Mouse (Mus musculus) limb, embryonic 12.5 days (tissue): Measurements from ENCODE around the gene Krtap17-1. TPM values are rescaled to one million over a fixed set of nuclear protein-coding genes. Genes with fewer than 3 reads are reported as not detected.

Experiments used
- ATAC-seq: fragments of 200-750 bp; cut with Nextera tagmentation; 2 replicates; pipeline ENCODE4 v1.8.0; 2017; ENCODE audit warnings: low read depth, moderate TSS enrichment; ENCODE audit not compliant: insufficient number of reproducible peaks, insufficient read depth, low FRiP score, low TSS enrichment
- H3K27ac ChIP-seq: fragments of 300-500 bp; sonication (generic); 2 replicates; pipeline ENCODE4 v1.5.1; 2016; ENCODE audit warnings: mild to moderate bottlenecking, moderate library complexity
- H3K27me3 ChIP-seq: fragments of 300-500 bp; sonication (generic); 2 replicates; pipeline ENCODE4 v1.6.1; 2016; ENCODE audit warnings: mild to moderate bottlenecking, moderate library complexity
- H3K36me3 ChIP-seq: fragments of 300-500 bp; sonication (generic); 2 replicates; pipeline ENCODE4 v1.6.1; 2016; ENCODE audit warnings: mild to moderate bottlenecking, moderate library complexity
- H3K4me1 ChIP-seq: fragments of 300-500 bp; sonication (generic); replicated peaks from 2 replicates; pipeline ENCODE4 v1.6.1; 2016
- H3K4me2 ChIP-seq: fragments of 300-500 bp; sonication (generic); 2 replicates; pipeline ENCODE4 v1.6.1; 2016; ENCODE audit warnings: mild to moderate bottlenecking, moderate library complexity
- H3K4me3 ChIP-seq: fragments of 300-500 bp; sonication (generic); replicated peaks from 2 replicates; pipeline ENCODE4 v1.5.1; 2016; ENCODE audit warnings: mild to moderate bottlenecking
- H3K9ac ChIP-seq: fragments of 300-500 bp; sonication (generic); replicated peaks from 2 replicates; pipeline ENCODE4 v1.6.1; 2016; ENCODE audit warnings: mild to moderate bottlenecking, moderate library complexity
- H3K9me3 ChIP-seq: fragments of 300-500 bp; sonication (generic); 2 replicates; pipeline ENCODE4 v1.6.1; 2016; ENCODE audit warnings: mild to moderate bottlenecking, moderate library complexity
- WGBS: fragments of 180-500 bp; shearing (Covaris S2); methylation state at CpG from one replicate; pipeline ENCODE4 v1.1.7; 2016; 5-methylcytosine and 5-hydroxymethylcytosine counted together
- polyA plus RNA-seq: library from polyadenylated mRNA; unstranded; fragments of >200 nt; fragmentation: Nextera tagmentation; extraction: Ambion mirVana; gene quantifications from 2 replicates; pipeline ENCODE4 v1.2.1, GENCODE M21; 2016

The Krtap17-1 gene
- polyA plus RNA-seq, 1 experiment from 2014 or later = 1.4 TPM

GRCm38 (mm10) chr11:100004846-100005245 lies 11.1 kb upstream of the Krtap17-1 start:
- H3K27me3 ChIP-seq = no peaks in the 10 kb centered on the region
- 23% methylated on average over 6 of the region's 6 CpGs for WGBS
- H3K27ac ChIP-seq = no peak overlapping the region
- H3K4me2 ChIP-seq = no peak overlapping the region
- H3K4me3 ChIP-seq = no peak overlapping the region
- no peak for ATAC-seq
- H3K36me3 ChIP-seq = no peaks in the 10 kb centered on the region
- no peaks in the 10 kb centered on the region for H3K4me1 ChIP-seq
- H3K9me3 ChIP-seq = peaks cover 7% of the 10 kb centered on the region; the same call in 1 of the 2 replicates
- no peak overlapping the region for H3K9ac ChIP-seq

- Histone ChIP-seq H3K36me3 (no peaks in the 10 kb centered on the region), H3K4me3 (no peak overlapping the region), H3K27ac (no peak overlapping the region), H3K9me3 (peaks cover 7% of the 10 kb centered on the region; the same call in 1 of the 2 replicates), H3K27me3 (peaks cover 13% of the 10 kb centered on the region), H3K9ac (no peak overlapping the region), H3K4me1 (peaks cover 3% of the 10 kb centered on the region), H3K4me2 (no peak overlapping the region)
- 93% methylated on average over 7 of the region's 7 CpGs for WGBS
- ATAC-seq = no peak
Measured at GRCm38 (mm10) chr11:99999091-99999490, 5.3 kb upstream of the Krtap17-1 start.

GRCm38 (mm10) chr11:99994384-99994661 lies 529 bp upstream of the Krtap17-1 start:
- WGBS = 47% methylated on average over 4 of the region's 4 CpGs
- H3K4me3 ChIP-seq = no peak overlapping the region
- no peak for ATAC-seq
- H3K9me3 ChIP-seq = no peaks in the 10 kb centered on the region
- H3K36me3 ChIP-seq = no peaks in the 10 kb centered on the region
- no peak overlapping the region for H3K4me2 ChIP-seq
- no peak overlapping the region for H3K9ac ChIP-seq
- H3K27ac ChIP-seq = no peak overlapping the region
- H3K4me1 ChIP-seq = peaks cover 12% of the 10 kb centered on the region
- peaks cover 32% of the 10 kb centered on the region for H3K27me3 ChIP-seq

- WGBS = 79% methylated on average over 3 of the region's 3 CpGs
- Histone ChIP-seq H3K27me3 (peaks cover 32% of the 10 kb centered on the region), H3K36me3 (no peaks in the 10 kb centered on the region), H3K9me3 (no peaks in the 10 kb centered on the region), H3K4me3 (no peak overlapping the region), H3K9ac (no peak overlapping the region), H3K4me2 (no peak overlapping the region), H3K4me1 (peaks cover 12% of the 10 kb centered on the region), H3K27ac (no peak overlapping the region)
- no peak for ATAC-seq
Measured at GRCm38 (mm10) chr11:99990571-99990970, 3.2 kb downstream of the Krtap17-1 start.

- 89% methylated on average over 6 of the region's 6 CpGs for WGBS
- Histone ChIP-seq H3K9ac (no peak overlapping the region), H3K4me2 (no peak overlapping the region), H3K4me1 (peaks cover 12% of the 10 kb centered on the region), H3K27ac (no peak overlapping the region), H3K27me3 (peaks cover 27% of the 10 kb centered on the region), H3K36me3 (no peaks in the 10 kb centered on the region), H3K9me3 (no peaks in the 10 kb centered on the region), H3K4me3 (no peak overlapping the region)
- no peak for ATAC-seq
Measured at GRCm38 (mm10) chr11:99989881-99990405, 3.9 kb downstream of the Krtap17-1 start.

GRCm38 (mm10) chr11:99988530-99988929 lies 5.3 kb downstream of the Krtap17-1 start:
- ATAC-seq = no peak
- H3K27me3 ChIP-seq = peaks cover 18% of the 10 kb centered on the region
- no peak overlapping the region for H3K27ac ChIP-seq
- no peaks in the 10 kb centered on the region for H3K36me3 ChIP-seq
- H3K9me3 ChIP-seq = no peaks in the 10 kb centered on the region
- H3K9ac ChIP-seq = no peak overlapping the region
- 91% methylated on average over 3 of the region's 3 CpGs for WGBS
- H3K4me3 ChIP-seq = no peak overlapping the region
- H3K4me2 ChIP-seq = no peak overlapping the region
- peaks cover 4% of the 10 kb centered on the region for H3K4me1 ChIP-seq

- WGBS = 75% methylated on average over 8 of the region's 8 CpGs
- no peak within 1 kb of the TSS for H3K9ac ChIP-seq
- H3K36me3 ChIP-seq = no peaks in the 10 kb centered on the region
- H3K27ac ChIP-seq = no peak within 1 kb of the TSS
- peaks cover 5% of the 10 kb centered on the region; the same call in 1 of the 2 replicates for H3K27me3 ChIP-seq
- H3K4me3 ChIP-seq = no peak within 1 kb of the TSS
- no peaks in the 10 kb centered on the region for H3K4me1 ChIP-seq
- H3K4me2 ChIP-seq = no peak within 1 kb of the TSS
- no peaks in the 10 kb centered on the region for H3K9me3 ChIP-seq
- no peak for ATAC-seq
Measured at GRCm38 (mm10) chr11:99986180-99986647, 7.6 kb downstream of the Krtap17-1 start, which contains the start of gene Krtap16-1. Gene Krtap16-1, minus strand, starts transcription at chr11:99986597.

- Histone ChIP-seq H3K36me3 (no peaks in the 10 kb centered on the region), H3K4me2 (no peak overlapping the region), H3K4me3 (no peak overlapping the region), H3K9me3 (no peaks in the 10 kb centered on the region), H3K27ac (no peak overlapping the region), H3K27me3 (peaks cover 5% of the 10 kb centered on the region; the same call in 1 of the 2 replicates), H3K9ac (no peak overlapping the region), H3K4me1 (no peaks in the 10 kb centered on the region)
- no peak for ATAC-seq
- 81% methylated on average over 20 of the region's 20 CpGs for WGBS
Measured at GRCm38 (mm10) chr11:99985291-99986092, 8.3 kb downstream of the Krtap17-1 start.

- no peaks in the 10 kb centered on the region for H3K9me3 ChIP-seq
- H3K9ac ChIP-seq = no peak overlapping the region
- ATAC-seq = no peak
- no peak overlapping the region for H3K27ac ChIP-seq
- 89% methylated on average over 1 of the region's 1 CpGs for WGBS
- H3K4me2 ChIP-seq = no peak overlapping the region
- no peaks in the 10 kb centered on the region for H3K36me3 ChIP-seq
- H3K4me3 ChIP-seq = no peak overlapping the region
- peaks cover 5% of the 10 kb centered on the region; the same call in 1 of the 2 replicates for H3K27me3 ChIP-seq
- no peaks in the 10 kb centered on the region for H3K4me1 ChIP-seq
Measured at GRCm38 (mm10) chr11:99983442-99983841, 10.4 kb downstream of the Krtap17-1 start.

- H3K4me1 ChIP-seq = no peaks in the 10 kb centered on the region
- no peak for ATAC-seq
- H3K4me2 ChIP-seq = no peak overlapping the region
- H3K27me3 ChIP-seq = peaks cover 5% of the 10 kb centered on the region; the same call in 1 of the 2 replicates
- no peaks in the 10 kb centered on the region for H3K9me3 ChIP-seq
- WGBS = 87% methylated on average over 9 of the region's 9 CpGs
- no peak overlapping the region for H3K27ac ChIP-seq
- no peaks in the 10 kb centered on the region for H3K36me3 ChIP-seq
- H3K4me3 ChIP-seq = no peak overlapping the region
- H3K9ac ChIP-seq = no peak overlapping the region
Measured at GRCm38 (mm10) chr11:99982731-99983130, 11.1 kb downstream of the Krtap17-1 start.

- no peak within 1 kb of the TSS for H3K4me2 ChIP-seq
- no peak for ATAC-seq
- peaks cover under 1% of the 10 kb centered on the region for H3K9me3 ChIP-seq
- no peaks in the 10 kb centered on the region for H3K4me1 ChIP-seq
- no peaks in the 10 kb centered on the region for H3K36me3 ChIP-seq
- H3K4me3 ChIP-seq = no peak within 1 kb of the TSS
- no peak within 1 kb of the TSS for H3K9ac ChIP-seq
- no peak within 1 kb of the TSS for H3K27ac ChIP-seq
- H3K27me3 ChIP-seq = no peaks in the 10 kb centered on the region
- 69% methylated on average over 5 of the region's 5 CpGs for WGBS
Measured at GRCm38 (mm10) chr11:99978953-99979352, 14.8 kb downstream of the Krtap17-1 start, which contains the start of gene Krtap29-1. Gene Krtap29-1, minus strand, starts transcription at chr11:99979053.
